Mouse (Mus musculus) forebrain, embryonic 11.5 days (tissue): ENCODE data around the gene Efna3. TPM values are rescaled to one million over a fixed set of nuclear protein-coding genes. Genes with fewer than 3 reads are reported as not detected.

Experiments
- ATAC-seq: fragments of 200-750 bp; cut with Nextera tagmentation; replicated peaks from 2 replicates; pipeline ENCODE4 v1.8.0; 2017; ENCODE audit warnings: moderate TSS enrichment; ENCODE audit not compliant: low FRiP score
- DNase-seq: peaks from one replicate; pipeline ENCODE4 v3.0.0-alpha.2; 2017; ENCODE audit warnings: low spot score
- H3K27ac ChIP-seq: fragments of 300-500 bp; sonication (generic); 2 replicates; pipeline ENCODE4 v1.5.1; 2014; ENCODE audit warnings: low read depth, low read length
- H3K27me3 ChIP-seq: fragments of 300-500 bp; sonication (generic); 2 replicates; pipeline ENCODE4 v1.6.1; 2014; ENCODE audit warnings: mild to moderate bottlenecking, low read length, mixed read lengths; ENCODE audit not compliant: control insufficient read depth, insufficient read depth
- H3K36me3 ChIP-seq: fragments of 300-500 bp; sonication (generic); 2 replicates; pipeline ENCODE4 v1.6.1; 2014; ENCODE audit warnings: mild to moderate bottlenecking, low read length, moderate library complexity, mixed read lengths; ENCODE audit not compliant: control insufficient read depth, insufficient read depth
- H3K4me1 ChIP-seq: fragments of 300-500 bp; sonication (generic); replicated peaks from 2 replicates; pipeline ENCODE4 v1.6.1; 2014; ENCODE audit warnings: low read length, mixed read lengths; ENCODE audit not compliant: control insufficient read depth, insufficient read depth
- H3K4me2 ChIP-seq: fragments of 300-500 bp; sonication (generic); 2 replicates; pipeline ENCODE4 v1.6.1; 2014; ENCODE audit warnings: low read depth, mild to moderate bottlenecking, low read length, moderate library complexity, mixed read lengths; ENCODE audit not compliant: severe bottlenecking
- H3K4me3 ChIP-seq: fragments of 300-500 bp; sonication (generic); 2 replicates; pipeline ENCODE4 v1.5.1; 2014; ENCODE audit warnings: low read depth, low read length
- H3K9ac ChIP-seq: fragments of 300-500 bp; sonication (generic); 2 replicates; pipeline ENCODE4 v1.6.1; 2014; ENCODE audit warnings: low read length
- H3K9me3 ChIP-seq: fragments of 300-500 bp; sonication (generic); 2 replicates; pipeline ENCODE4 v1.6.1; 2016; ENCODE audit warnings: low read length, mixed read lengths; ENCODE audit not compliant: control insufficient read depth
- WGBS: fragments of 180-500 bp; shearing (Covaris S2); extraction: QIAGEN DNeasy Blood & Tissue Kit; methylation state at CpG from one replicate; pipeline ENCODE4 v1.1.7; 2014; 5-methylcytosine and 5-hydroxymethylcytosine counted together
- polyA plus RNA-seq: library from polyadenylated mRNA; unstranded; fragments of >200 nt; fragmentation: Nextera tagmentation; extraction: Ambion mirVana; gene quantifications from 2 replicates; pipeline ENCODE4 v1.2.1, GENCODE M21; 2014

Efna3 gene
- polyA plus RNA-seq, 1 experiment from 2014 or later = 7.7 TPM

GRCm38 (mm10) chr3:89315930-89316831 is 6.6 kb downstream of the Efna3 start:
- no peak for DNase-seq
- peak; percentile 22 for ATAC-seq
- H3K27ac ChIP-seq = no peak overlapping the region
- peak overlapping the region; percentile 70 for H3K4me2 ChIP-seq
- no peaks in the 10 kb centered on the region for H3K9me3 ChIP-seq
- peaks cover 45% of the 10 kb centered on the region for H3K27me3 ChIP-seq
- H3K36me3 ChIP-seq = no peaks in the 10 kb centered on the region
- peak overlapping the region; percentile 37 for H3K9ac ChIP-seq
- 7% methylated on average over 39 of the region's 40 CpGs for WGBS
- peaks cover 31% of the 10 kb centered on the region for H3K4me1 ChIP-seq
- H3K4me3 ChIP-seq = peak overlapping the region; percentile 32

- WGBS = 5% methylated on average over 24 of the region's 26 CpGs
- H3K36me3 ChIP-seq = no peaks in the 10 kb centered on the region
- no peak overlapping the region; the same call in 1 of the 2 replicates for H3K27ac ChIP-seq
- peak; percentile 96 for DNase-seq
- H3K4me2 ChIP-seq = peak overlapping the region; percentile 70
- peak overlapping the region; percentile 32 for H3K4me3 ChIP-seq
- ATAC-seq = peak; percentile 29
- H3K9me3 ChIP-seq = no peaks in the 10 kb centered on the region
- peaks cover 37% of the 10 kb centered on the region for H3K27me3 ChIP-seq
- H3K4me1 ChIP-seq = peaks cover 22% of the 10 kb centered on the region
- peak overlapping the region; percentile 60 for H3K9ac ChIP-seq
These were observed 7.4 kb downstream of the Efna3 start for GRCm38 (mm10) chr3:89315195-89315929.

- H3K9ac ChIP-seq = peak overlapping the region; percentile 60
- DNase-seq = no peak
- H3K27ac ChIP-seq = no peak overlapping the region
These were observed 8.0 kb downstream of the Efna3 start for GRCm38 (mm10) chr3:89314791-89315190.

GRCm38 (mm10) chr3:89314340-89314739 is 8.4 kb downstream of the Efna3 start:
- Histone ChIP-seq H3K9me3 (no peaks in the 10 kb centered on the region), H3K4me1 (peaks cover 17% of the 10 kb centered on the region), H3K4me2 (no peak overlapping the region), H3K27me3 (peaks cover 27% of the 10 kb centered on the region), H3K36me3 (no peaks in the 10 kb centered on the region), H3K9ac (no peak overlapping the region), H3K4me3 (no peak overlapping the region), H3K27ac (no peak overlapping the region)
- ATAC-seq = no peak
- no peak for DNase-seq
- WGBS = 68% methylated on average over 5 of the region's 5 CpGs

More at GRCm38 (mm10) chr3:89314791-89315190, 8.0 kb downstream of the Efna3 start:
- Histone ChIP-seq H3K36me3 (no peaks in the 10 kb centered on the region), H3K9me3 (no peaks in the 10 kb centered on the region), H3K4me3 (no peak overlapping the region; the same call in 1 of the 2 replicates), H3K27me3 (peaks cover 31% of the 10 kb centered on the region), H3K4me2 (peak overlapping the region; percentile 70), H3K4me1 (peaks cover 21% of the 10 kb centered on the region)
- 49% methylated on average over 2 of the region's 2 CpGs for WGBS
- ATAC-seq = 0 out of 2 replicates have a peak, but pooled peaks have one; percentile 7

- Histone ChIP-seq H3K36me3 (no peaks in the 10 kb centered on the region), H3K4me3 (no peak overlapping the region), H3K27me3 (no peaks in the 10 kb centered on the region), H3K4me1 (no peaks in the 10 kb centered on the region), H3K9ac (no peak overlapping the region), H3K27ac (no peak overlapping the region), H3K4me2 (no peak overlapping the region), H3K9me3 (no peaks in the 10 kb centered on the region)
- 2% methylated on average over 9 of the region's 9 CpGs for WGBS
- ATAC-seq (peak; percentile 78), DNase-seq (peak; percentile 87)
These were observed 14.7 kb downstream of the Efna3 start for GRCm38 (mm10) chr3:89308089-89308488.

- Histone ChIP-seq H3K27me3 (no peaks in the 10 kb centered on the region), H3K4me3 (no peak overlapping the region), H3K36me3 (no peaks in the 10 kb centered on the region), H3K4me2 (no peak overlapping the region), H3K9ac (no peak overlapping the region), H3K27ac (no peak overlapping the region), H3K4me1 (no peaks in the 10 kb centered on the region), H3K9me3 (no peaks in the 10 kb centered on the region)
- 72% methylated on average over 8 of the region's 8 CpGs for WGBS
- DNase-seq (no peak), ATAC-seq (no peak)
These were observed 17.0 kb downstream of the Efna3 start for GRCm38 (mm10) chr3:89305551-89306325.

- no peak overlapping the region for H3K27ac ChIP-seq
- H3K27me3 ChIP-seq = peaks cover 2% of the 10 kb centered on the region; the same call in 1 of the 2 replicates
- H3K9me3 ChIP-seq = no peaks in the 10 kb centered on the region
- no peak for DNase-seq
- H3K4me1 ChIP-seq = no peaks in the 10 kb centered on the region
- WGBS = 74% methylated on average over 4 of the region's 4 CpGs
- H3K36me3 ChIP-seq = no peaks in the 10 kb centered on the region
- H3K4me3 ChIP-seq = no peak overlapping the region
- no peak overlapping the region for H3K4me2 ChIP-seq
- no peak overlapping the region for H3K9ac ChIP-seq
- no peak for ATAC-seq
These were observed 17.7 kb downstream of the Efna3 start for GRCm38 (mm10) chr3:89305105-89305504.

- H3K27ac ChIP-seq = no peak overlapping the region
- 63% methylated on average over 6 of the region's 6 CpGs for WGBS
These were observed 18.3 kb downstream of the Efna3 start for GRCm38 (mm10) chr3:89304440-89304839.

More at GRCm38 (mm10) chr3:89304440-89304839, 18.3 kb downstream of the Efna3 start:
- H3K9ac ChIP-seq = no peak overlapping the region
- no peaks in the 10 kb centered on the region for H3K4me1 ChIP-seq
- no peak overlapping the region for H3K4me2 ChIP-seq
- H3K9me3 ChIP-seq = no peaks in the 10 kb centered on the region
- ATAC-seq (no peak), DNase-seq (no peak)
- no peak overlapping the region for H3K4me3 ChIP-seq
- H3K36me3 ChIP-seq = no peaks in the 10 kb centered on the region
- H3K27me3 ChIP-seq = peaks cover 2% of the 10 kb centered on the region; the same call in 1 of the 2 replicates
